Mouse (Mus musculus): ENCODE data around the gene Orc4.

DNA sequence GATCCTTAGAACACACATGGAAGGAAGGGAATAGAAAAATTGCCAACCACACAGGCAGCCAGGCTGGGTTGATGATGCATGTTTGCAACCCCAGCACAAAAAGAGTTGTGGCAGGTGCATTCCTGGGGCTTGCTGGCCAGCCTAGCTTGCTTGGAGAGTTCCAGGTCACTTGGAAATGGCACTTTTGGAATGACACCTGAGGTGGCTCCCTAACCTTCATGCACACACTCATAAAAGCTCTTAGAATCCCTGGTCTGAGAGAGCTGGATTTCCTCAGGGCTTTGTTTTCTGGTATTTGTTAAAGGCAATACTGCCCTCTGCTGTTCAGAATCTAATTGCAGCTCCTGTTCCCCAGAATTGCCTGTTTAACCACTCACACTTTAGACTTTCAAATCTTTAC, 64.1 kb downstream of the Orc4 start:
- TF ChIP-seq EP300 (IDR thresholded peaks at IDR 0.05; ENCODE audit: low read depth) (no peak), CTCF (IDR thresholded peaks at IDR 0.05; ENCODE audit: low read depth) (peak; percentile 73)
